Mouse (Mus musculus): ENCODE results near the gene Unk. TPM values are rescaled to one million over a fixed set of nuclear protein-coding genes. Genes with fewer than 3 reads are reported as not detected.

The Unk gene
- 1 to 10 TPM; 8.4 to 9.0 TPM for total RNA-seq (2021)

DNA sequence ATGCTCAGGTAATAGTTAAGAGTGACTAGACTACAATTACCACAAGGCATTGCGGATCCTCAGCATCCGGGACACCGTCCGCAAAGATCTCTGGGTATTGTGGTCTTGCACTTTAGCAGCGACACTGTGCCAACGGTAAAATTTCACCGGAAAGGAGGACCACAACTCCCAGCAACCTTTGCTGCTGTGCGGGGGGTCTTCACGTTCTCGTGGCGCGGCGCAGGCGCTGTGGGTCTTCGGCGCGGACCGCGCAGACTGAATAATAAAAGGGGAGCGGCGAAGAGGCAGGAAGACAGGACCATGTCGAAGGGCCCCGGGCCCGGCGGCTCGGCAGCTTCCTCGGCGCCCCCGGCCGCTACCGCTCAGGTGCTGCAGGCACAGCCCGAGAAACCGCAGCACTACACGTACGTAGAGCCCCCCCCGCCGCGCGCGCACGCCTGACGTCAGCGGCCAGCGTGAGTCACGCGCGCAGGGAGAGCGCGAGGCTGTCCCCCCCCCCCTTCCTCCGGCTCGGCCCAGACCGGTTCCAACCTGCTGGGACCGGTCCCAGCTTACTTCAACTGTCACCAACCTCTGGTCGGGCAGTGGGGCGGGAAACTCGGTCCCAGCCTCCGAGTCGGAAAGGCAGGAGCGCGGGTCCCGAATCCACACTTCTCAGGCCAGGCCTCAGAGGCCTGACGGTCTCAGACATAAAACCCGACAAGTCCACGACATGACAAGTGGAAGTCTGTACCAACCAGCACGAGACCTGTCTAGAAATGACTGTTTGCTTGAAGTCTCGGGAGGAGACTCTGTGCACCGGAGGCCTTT lies at the start of gene Unk:
Gene Unk (plus strand): TSS at position 235 of the 810 bp plus-strand sequence.
- intact Hi-C loops (cut with DNase I) = loop anchor here (5.0 kb wide), 2 partner anchors 47 to 102 kb away; partner anchors contain the start of genes Trim65 and Unc13d
- peak; percentile 96 for DNase-seq (ENCODE audit: low spot score)

DNA sequence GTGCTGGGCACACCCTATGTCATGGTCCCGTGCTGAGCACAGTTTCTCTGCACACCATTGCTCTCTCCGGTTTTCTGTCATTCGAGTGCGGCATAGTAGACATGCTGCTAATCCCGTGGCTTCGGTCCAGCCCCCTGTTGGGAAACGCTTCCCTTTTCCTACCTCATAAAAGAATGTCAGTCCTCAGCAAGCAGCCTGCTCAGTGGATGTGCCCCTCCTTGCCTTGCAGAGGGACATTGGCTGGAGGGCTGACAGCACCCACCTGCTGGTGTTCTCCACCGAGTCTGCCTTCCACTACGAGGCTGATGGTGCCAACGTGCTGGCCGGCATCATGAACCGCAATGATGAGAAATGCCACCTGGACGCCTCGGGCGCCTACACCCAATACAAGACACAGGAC lies 47.6 kb upstream of the Unk start:
- intact Hi-C loops (cut with DNase I) = no loop called here
- DNase-seq (ENCODE audit: low spot score) = no peak

DNA sequence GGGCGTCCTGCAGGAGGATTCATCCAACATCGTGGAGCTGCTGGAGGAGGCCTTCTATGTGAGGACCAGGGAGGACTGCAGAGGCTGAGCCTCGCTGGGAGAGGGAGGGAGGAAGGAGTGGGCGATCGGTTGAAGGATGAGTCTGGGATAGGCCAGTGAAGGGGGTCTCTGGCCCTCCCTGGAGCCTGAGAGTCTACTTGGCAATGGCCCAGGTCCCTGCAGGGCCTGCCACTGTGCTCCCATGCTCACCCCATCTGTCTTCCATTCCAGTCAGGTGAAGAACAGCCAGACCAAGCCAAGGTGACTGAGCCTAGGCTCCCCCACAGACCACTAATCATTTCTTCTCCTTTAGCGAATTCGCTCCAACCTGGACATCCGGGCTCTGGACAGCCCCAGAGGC lies 46.8 kb upstream of the Unk start:
- intact Hi-C loops (cut with DNase I) = no loop called here

DNA sequence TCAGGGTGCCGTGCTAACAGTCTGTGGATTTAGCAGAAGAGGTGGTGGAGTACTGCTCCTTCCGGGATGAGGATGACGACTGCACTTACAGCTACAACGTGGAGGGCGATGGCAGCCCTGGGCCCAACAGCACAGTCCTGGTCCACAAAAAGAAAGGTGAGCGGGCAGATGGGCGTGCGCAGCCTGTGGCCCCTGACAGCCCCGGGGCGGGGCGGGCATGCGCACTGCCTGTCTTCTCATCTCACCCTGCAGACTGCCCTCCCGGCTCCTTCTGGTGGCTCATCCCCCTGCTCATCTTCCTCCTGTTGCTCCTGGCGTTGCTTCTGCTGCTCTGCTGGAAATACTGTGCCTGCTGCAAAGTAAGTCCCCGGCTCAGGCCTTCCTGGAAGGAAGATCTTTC lies 40.4 kb upstream of the Unk start:
- no peak for DNase-seq (ENCODE audit: low spot score)
- intact Hi-C loops (cut with DNase I) = no loop called here

More for the DNA sequence above, 46.8 kb upstream of the Unk start:
- DNase-seq (ENCODE audit: low spot score) = no peak

DNA sequence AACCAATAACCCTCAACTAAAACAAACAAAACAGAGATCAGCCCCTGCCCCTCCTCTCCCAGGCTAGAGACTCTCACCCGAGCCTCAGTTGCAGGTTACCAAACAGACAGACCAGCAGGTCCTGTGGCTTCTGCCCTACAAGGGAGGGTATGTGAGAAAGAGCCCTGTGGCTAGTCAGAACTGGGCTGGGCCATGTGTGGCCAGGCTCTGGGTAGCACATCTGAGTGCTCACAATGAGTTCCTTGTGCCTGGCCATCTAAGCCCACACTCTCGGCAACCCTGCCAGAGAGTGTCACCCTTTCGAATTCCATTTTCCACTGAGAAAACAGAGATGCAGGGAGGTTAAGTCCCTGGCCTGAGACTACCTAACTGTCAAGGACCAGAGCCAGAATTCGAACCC lies 38.0 kb upstream of the Unk start:
- DNase-seq (ENCODE audit: low spot score) = no peak
- intact Hi-C loops (cut with DNase I) = no loop called here

DNA sequence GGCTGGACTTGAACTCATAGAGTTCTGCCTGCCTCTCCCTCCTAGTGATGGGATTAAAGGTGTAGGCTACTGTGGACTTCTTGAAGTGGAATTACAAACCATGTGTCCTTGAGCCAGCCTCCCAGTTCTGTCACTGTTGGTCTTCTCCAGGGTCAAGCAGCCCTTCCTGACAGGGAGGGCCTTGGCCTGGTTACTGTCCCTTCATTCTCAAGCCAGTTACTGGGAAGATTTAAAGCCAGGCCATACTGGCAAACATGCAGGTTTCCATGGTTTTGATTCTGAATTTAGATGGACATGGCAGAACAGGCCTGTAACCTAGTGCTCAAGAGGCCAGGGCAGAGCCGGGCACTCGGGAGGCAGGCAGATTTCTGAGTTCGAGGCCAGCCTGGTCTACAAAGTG lies 34.9 kb upstream of the Unk start:
- no peak for DNase-seq (ENCODE audit: low spot score)
- intact Hi-C loops (cut with DNase I) = no loop called here

DNA sequence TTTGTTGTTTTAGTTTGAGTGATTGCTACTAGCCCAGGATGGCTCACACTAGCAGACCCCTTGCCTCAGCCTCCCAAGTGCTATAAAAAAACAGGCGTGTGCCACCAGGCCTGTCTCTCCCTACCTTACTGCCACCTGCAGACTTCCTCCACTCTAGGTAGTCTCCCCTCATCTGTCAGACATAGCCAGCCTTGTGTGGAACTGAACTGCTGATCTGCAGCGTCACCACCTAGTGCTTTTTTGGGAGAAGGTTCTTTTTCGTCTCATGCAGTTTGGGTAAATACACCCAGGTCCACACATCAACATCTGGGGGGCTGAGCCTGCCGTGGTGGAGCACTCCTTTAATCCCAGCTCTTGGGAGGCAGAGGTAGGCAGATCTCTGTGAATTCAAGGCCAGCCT lies 33.1 kb upstream of the Unk start:
- no peak for DNase-seq (ENCODE audit: low spot score)
- intact Hi-C loops (cut with DNase I) = no loop called here

DNA sequence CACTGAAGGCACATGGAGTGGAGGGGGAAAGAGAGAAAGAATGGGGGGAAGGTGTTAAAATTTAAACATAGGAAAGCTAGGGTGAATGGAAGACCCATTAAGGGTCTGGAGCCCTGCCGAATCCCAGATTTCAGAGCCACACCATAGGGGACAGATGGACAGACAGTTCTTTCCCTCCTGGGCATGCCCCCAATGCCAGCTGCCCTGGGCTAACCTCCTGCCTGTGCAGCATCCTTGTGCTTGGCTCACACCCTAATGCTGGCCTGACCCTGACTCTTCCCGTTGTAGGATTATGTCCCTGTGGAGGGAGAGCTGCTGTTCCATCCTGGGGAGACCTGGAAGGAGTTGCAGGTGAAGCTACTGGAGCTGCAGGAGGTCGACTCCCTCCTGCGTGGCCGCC lies 32.5 kb upstream of the Unk start:
- DNase-seq (ENCODE audit: low spot score) = no peak
- intact Hi-C loops (cut with DNase I) = no loop called here

DNA sequence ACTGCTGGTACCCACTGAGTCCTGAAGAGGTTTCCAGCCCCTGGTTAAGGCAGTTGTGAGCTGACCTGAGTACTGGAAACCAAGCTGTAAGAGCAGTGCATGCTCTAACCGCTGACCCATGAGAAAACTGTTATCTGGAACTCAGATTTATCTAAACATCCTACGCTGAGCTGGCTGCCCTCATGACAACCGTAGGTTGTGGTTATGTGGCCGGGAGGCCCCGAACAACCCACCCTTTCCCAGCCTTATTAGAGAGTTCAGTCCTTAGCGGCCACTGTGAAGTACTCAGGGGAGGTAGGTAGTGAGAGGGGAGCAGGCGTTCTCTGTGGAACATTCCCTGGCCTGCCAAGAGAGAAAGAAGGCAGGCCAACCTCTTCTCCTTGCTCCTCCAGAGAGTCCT lies 31.1 kb upstream of the Unk start:
- DNase-seq (ENCODE audit: low spot score) = no peak
- intact Hi-C loops (cut with DNase I) = loop anchor here (1.0 kb wide), 1 partner anchor 60 kb away; no protein-coding TSS in a partner anchor

DNA sequence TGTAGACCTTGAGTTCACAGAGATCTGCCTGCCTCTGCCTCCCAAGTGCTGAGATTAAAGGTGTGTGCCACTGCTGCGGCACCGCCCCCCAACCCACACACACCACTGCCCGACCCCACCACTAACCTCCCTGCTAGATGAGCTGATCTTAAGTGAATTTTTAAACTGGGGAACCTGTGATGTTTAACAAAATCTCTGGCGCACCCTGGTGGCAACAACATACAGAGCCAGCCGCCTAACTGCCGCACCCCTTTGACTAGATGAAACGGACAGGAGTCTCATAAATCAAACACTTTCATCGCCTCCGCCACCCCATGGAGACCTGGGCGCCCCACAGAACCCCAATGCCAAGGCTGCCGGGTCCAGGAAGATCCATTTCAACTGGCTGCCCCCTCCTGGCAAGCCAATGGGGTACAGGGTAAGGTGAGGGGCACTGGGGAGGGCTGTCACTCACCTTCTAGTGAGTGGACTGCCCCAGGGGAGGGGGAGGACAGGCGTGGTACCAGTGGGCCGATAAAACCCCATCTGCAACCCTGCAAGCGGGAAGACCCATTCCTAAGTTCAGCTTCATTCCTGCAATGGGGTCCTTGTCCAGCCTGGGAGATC lies 30.5 kb upstream of the Unk start:
- peak; percentile 39 for DNase-seq (ENCODE audit: low spot score)

DNA sequence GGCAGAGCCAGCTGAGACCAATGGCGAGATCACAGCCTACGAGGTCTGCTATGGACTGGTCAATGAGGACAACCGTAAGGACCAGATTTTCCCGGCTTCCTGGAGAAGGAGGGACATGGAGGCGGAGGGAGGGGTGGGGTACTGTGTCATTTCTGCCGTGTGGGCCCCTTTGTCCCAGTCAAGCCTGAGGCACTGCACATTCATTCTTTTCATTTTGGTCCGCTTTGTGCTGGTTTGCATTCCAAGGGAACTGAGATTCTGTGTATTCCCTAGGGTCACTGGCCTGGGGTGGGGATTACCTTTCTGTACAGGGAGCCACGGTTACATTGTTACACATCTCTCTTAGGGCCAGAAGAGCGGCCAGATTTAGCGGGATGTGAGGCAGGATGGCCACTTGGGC lies 29.5 kb upstream of the Unk start:
- DNase-seq (ENCODE audit: low spot score) = no peak
- intact Hi-C loops (cut with DNase I) = no loop called here

More for the DNA sequence above, 30.5 kb upstream of the Unk start:
- intact Hi-C loops (cut with DNase I) = loop anchor here (1.0 kb wide), 1 partner anchor 60 kb away; no protein-coding TSS in a partner anchor

DNA sequence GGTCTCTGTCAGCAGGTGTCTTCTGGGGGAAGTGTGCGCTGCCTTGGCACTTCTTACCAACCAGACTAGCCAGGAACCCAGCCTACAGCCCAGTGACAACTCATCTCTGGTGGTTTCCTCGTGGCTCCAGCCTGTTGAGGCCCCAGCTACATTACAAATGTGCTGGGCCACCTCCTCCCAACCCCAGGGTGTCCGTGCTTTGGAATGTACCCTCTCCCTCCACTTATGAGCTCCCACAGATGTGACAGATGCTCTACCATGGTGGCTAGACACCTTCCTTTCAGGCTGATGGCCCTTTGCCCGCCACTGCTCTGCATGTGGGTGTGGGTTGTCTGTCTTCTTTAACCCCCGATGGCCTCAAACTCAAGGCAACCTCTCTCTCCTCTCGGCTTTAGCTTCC lies 28.4 kb upstream of the Unk start:
- intact Hi-C loops (cut with DNase I) = no loop called here
- DNase-seq (ENCODE audit: low spot score) = no peak

DNA sequence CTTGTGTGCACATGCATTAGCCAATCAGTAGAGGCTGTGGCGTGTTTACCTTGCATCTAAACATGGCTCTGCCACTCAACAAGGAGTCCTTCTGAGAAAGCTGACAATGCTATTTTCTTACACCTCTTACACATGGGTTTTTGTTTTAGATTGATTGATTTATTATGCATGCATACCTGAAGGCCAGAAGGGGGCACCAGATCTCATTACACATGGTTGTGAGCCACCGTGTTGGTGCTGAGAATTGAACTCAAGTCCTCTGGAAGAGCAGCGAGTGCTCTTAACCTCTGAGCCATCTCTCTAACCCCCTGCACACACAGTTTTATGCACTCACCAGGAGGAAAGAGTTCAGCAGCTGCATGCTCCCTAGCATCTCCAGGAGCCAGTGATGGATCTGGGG lies 27.2 kb upstream of the Unk start:
- intact Hi-C loops (cut with DNase I) = no loop called here

DNA sequence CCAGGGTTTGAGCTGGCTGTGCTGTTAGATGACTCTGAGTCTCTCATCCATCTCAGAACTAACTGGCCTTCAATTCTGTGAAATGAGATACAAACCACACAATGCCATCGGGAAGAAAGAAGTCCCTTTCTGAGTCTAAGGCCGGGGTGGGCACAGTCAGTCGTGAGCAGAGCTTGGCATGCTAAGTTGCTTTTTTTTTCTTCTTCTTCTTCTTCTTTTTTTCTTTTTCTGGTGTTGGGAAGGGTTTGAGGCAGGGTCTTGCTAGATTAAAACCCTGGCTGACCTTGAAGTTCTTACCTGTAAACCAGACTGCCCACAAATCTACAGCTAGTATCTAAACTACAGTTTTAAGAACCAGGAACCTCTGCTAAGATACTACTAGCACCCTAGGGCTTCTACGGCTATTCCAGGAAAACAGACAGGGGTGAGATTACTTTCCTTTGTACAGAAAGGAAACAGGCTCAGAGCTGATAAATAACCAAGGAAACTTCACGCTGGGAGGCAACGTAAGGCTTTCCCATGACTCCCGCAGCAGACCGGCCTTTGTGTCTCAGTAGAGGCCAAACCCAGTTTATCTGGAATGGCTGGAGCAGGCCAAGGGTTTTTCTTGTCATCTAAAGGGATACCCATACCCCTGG lies 25.8 kb upstream of the Unk start:
- DNase-seq (ENCODE audit: low spot score) = no peak
- intact Hi-C loops (cut with DNase I) = no loop called here

More for the DNA sequence above, 27.2 kb upstream of the Unk start:
- DNase-seq (ENCODE audit: low spot score) = no peak

DNA sequence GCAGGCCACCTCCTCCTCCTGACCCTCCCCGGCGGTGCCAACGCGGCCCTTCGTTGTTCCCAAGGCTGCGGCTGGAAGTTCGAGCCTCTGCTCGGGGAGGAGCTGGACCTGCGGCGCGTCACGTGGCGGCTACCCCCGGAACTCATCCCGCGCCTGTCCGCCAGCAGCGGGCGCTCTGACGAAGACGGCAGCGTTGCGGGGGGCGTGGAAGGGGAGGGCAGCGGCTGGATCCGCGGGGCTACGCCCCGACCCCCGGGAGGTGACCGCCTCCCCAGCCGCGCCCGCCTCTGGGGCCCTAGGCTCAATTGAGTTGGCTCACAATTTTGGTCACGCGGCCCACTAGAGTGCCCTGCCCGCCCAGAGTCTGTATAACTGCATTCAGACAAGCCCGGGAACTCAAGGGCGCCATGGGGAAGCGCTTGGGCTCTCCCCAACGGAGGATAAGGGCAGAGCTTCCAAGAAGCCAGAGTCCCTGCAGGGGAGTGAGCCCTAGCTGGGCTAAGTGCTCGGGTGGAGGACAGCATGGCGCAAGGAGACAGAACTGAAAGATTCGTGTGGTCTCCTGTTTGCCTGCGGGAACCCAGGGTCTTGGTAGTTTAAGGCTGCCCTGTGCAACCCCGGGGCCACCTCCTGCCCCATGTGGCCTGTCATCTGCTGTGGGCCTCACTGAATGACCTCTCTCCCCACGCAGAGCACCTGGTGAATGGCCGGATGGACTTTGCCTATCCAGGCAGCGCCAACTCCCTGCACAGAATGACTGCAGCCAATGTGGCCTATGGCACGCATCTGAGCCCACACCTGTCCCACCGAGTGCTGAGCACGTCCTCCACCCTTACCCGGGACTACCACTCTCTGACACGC lies 25.1 kb upstream of the Unk start:
- peak; percentile 74 for DNase-seq (ENCODE audit: low spot score)
- intact Hi-C loops (cut with DNase I) = no loop called here

DNA sequence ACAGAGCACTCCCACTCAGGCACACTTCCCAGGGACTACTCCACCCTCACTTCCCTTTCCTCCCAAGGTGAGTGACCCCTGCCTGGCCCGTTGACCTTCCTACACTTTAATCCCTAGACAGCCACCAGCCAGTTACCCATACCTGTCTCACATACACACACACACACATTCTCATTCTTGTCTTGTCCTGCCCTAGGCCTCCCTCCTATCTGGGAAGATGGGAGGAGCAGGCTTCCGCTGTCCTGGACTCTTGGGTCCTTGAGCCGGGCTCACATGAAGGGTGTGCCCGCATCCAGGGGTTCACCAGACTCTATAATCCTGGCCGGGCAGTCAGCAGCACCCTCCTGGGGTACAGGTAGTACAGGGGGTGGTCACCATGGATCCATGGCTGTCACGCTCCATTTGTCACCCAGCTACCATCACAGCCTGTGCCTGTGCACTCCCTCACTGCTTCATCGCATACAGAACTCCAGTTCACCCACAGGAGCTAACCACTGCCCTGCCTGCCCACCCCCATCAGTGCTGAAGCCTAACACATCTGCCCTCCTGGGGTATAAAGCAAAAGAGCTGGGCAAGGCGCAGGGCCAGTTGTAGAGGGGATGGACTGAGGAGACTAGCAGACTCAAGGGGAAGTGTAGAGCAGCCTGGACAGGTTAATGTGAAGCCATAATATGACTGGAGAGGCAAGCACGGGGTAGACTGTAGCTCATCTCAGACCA lies 24.3 kb upstream of the Unk start:
- DNase-seq (ENCODE audit: low spot score) = no peak
- intact Hi-C loops (cut with DNase I) = no loop called here

DNA sequence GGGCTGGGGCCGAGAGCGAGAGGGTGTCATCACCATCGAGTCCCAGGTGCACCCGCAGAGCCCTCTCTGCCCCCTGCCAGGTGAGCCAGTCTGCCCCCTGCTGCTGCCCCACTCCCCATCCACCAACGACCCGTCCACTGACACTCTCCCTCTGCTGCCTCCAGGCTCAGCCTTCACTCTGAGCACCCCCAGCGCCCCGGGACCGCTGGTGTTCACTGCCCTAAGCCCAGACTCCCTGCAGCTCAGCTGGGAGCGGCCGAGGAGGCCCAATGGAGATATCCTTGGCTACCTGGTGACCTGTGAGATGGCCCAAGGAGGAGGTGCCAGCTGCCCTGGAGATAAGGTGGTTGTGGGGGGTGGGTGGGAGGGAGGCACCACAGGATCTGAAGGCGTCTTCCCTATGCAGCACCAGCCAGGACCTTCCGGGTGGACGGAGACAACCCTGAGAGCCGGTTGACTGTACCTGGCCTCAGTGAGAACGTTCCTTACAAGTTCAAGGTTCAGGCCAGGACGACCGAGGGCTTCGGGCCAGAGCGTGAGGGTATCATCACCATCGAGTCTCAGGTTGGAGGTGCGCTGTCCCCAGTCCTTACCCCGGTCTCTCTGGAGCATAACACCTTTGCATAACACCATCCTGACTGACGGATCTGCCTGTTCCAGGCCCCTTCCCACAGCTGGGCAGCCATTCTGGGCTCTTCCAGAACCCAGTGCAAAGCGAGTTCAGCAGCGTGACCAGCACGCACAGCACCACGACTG lies 22.8 kb upstream of the Unk start:
- intact Hi-C loops (cut with DNase I) = no loop called here

DNA sequence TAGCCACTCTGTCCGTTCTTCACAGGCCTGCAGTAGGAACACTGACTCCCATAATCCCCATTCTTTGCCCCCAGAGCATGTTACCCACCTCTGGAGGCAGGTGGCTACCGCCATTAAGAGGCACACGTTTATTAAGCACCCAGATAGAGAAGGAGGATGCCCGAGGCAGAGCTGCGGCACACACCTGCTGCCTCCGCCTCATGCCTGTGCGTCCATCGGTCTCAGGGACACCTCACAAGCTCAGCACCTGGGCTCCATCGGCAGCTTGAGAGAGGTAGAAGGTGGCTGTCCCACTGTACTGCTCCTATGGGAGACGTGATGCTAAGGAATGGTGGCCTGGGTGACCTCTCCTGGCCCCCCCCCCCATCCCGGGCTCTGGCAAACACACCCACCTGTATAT lies 21.7 kb upstream of the Unk start:
- intact Hi-C loops (cut with DNase I) = no loop called here
- no peak for DNase-seq (ENCODE audit: low spot score)

More for the DNA sequence above, 22.8 kb upstream of the Unk start:
- DNase-seq (ENCODE audit: low spot score) = no peak
